In genomic region chr17:28987713-28988112, GRCm38 (mm10) we compare ENCODE assay signal across 10 mouse cellular contexts. TPM values are rescaled to one million over a fixed set of nuclear protein-coding genes. Genes with fewer than 3 reads are reported as not detected.
DNase-seq lines count a peak whose midpoint lies in the region; ATAC-seq and TF ChIP-seq lines count a peak whose summit lies in the region.
"Had no signal": no experiment of that assay in that cellular context is flagged by ENCODE, and none has a peak within 500 bp of the region (broad histone marks: within the 10 kb centered on the region; RNA-seq: fewer than 3 reads in every experiment).

No protein-coding gene starts in this region.

- H3K27me3 ChIP-seq in thymus, adult 2 months (ENCODE audit: control insufficient read depth, insufficient read depth, low read length): no peaks in the 10 kb centered on the region
- H3K27me3 ChIP-seq in liver, embryonic 13.5 days: no peaks in the 10 kb centered on the region
- H3K27me3 ChIP-seq: embryonic facial prominence, embryonic 12.5 days; limb, embryonic 15.5 days had no signal

- TF ChIP-seq POLR2A in thymus, adult 2 months (IDR thresholded peaks at IDR 0.05; ENCODE audit: control insufficient read depth, extremely low read depth, insufficient read depth, low read length, poor library complexity): no peak

- no peak for TF ChIP-seq CTCF in thymus, adult 2 months (IDR thresholded peaks at IDR 0.05; ENCODE audit: borderline replicate concordance, control insufficient read depth, extremely low read depth, insufficient read depth, low read length, poor library complexity)

- no peak overlapping the region for H3K4me2 ChIP-seq in liver, embryonic 13.5 days
- H3K4me2 ChIP-seq: embryonic facial prominence, embryonic 12.5 days; limb, embryonic 15.5 days had no signal

- 59% methylated on average over 4 of the region's 4 CpGs for WGBS in thymus, adult 2 months
- 44% methylated on average over 4 of the region's 4 CpGs for WGBS in liver, embryonic 13.5 days (ENCODE audit: insufficient replicate concordance)

- ATAC-seq in liver, embryonic 13.5 days (ENCODE audit: low read depth): peak; percentile 47; the same call in 1 of the 2 replicates

- no peak overlapping the region for H3K27ac ChIP-seq in thymus, adult 2 months (ENCODE audit: control insufficient read depth, insufficient read depth, low read length)
- no peak overlapping the region for H3K27ac ChIP-seq in liver, embryonic 13.5 days
- H3K27ac ChIP-seq: embryonic facial prominence, embryonic 12.5 days; limb, embryonic 15.5 days had no signal

- H3K4me1 ChIP-seq in thymus, adult 2 months (replicated peaks; ENCODE audit: control insufficient read depth, insufficient read depth, low read length): no peaks in the 10 kb centered on the region
- peaks cover 4% of the 10 kb centered on the region; the same call in 1 of the 2 replicates for H3K4me1 ChIP-seq in liver, embryonic 13.5 days (replicated peaks)
- H3K4me1 ChIP-seq: limb, embryonic 15.5 days had no signal

- DNase-seq in heart, postnatal 10 days: peak; percentile 22 to 53
- DNase-seq in heart, adult 8-10 months (ENCODE audit: low spot score): no peak
- DNase-seq in thymus, adult 2 months: peak; percentile 57
- no peak for DNase-seq in thymus, adult 18-20 months
- peak; percentile 21 for DNase-seq in cerebellum, adult 9-11 months
- peak; percentile 45 for DNase-seq in liver, embryonic 13.5 days
- peak; percentile 45 to 57 for DNase-seq in spleen, postnatal 36 days (ENCODE audit: low spot score in 2 of 2)
- DNase-seq in gastrocnemius, postnatal 10 days: no peak

- H3K4me3 ChIP-seq in thymus, adult 2 months (ENCODE audit: control insufficient read depth, insufficient read depth, low read length): no peak overlapping the region
- no peak overlapping the region for H3K4me3 ChIP-seq in liver, embryonic 13.5 days (replicated peaks)
- H3K4me3 ChIP-seq: embryonic facial prominence, embryonic 12.5 days; limb, embryonic 15.5 days had no signal

- peaks cover 87% of the 10 kb centered on the region for H3K36me3 ChIP-seq in thymus, adult 2 months (ENCODE audit: control insufficient read depth, insufficient read depth, low read length)
- peaks cover 83% of the 10 kb centered on the region for H3K36me3 ChIP-seq in liver, embryonic 13.5 days

- intact Hi-C loops in heart, postnatal 10 days (cut with DNase I): loop anchor here (2.0 to 5.0 kb wide), 3 partner anchors 35 to 183 kb away; no protein-coding TSS in a partner anchor

- no peak overlapping the region for H3K9ac ChIP-seq in liver, embryonic 13.5 days
- H3K9ac ChIP-seq: embryonic facial prominence, embryonic 12.5 days; limb, embryonic 15.5 days had no signal

- no peaks in the 10 kb centered on the region for H3K9me3 ChIP-seq in liver, embryonic 13.5 days (replicated peaks)
- H3K9me3 ChIP-seq: embryonic facial prominence, embryonic 12.5 days; limb, embryonic 15.5 days had no signal

RNA-seq across cellular contexts. Expression of gene Stk38, which starts 20.1 kb away (rescaled TPM):
- 10 to 100 TPM; 53.0 to 57.2 TPM for total RNA-seq in heart, postnatal 10 days (2021)
- total RNA-seq in heart, adult 8-10 months (2022): 10 to 100 TPM; 26.4 to 31.4 (median 29.0) TPM
- polyA plus RNA-seq in thymus, adult 2 months (2012; rRNA removed): 196 TPM in 2 replicates
- 38.4 and 44.6 TPM in 2 replicates for polyA plus RNA-seq in liver, embryonic 13.5 days (2015; fragmentation: Nextera tagmentation; extraction: Ambion mirVana)
- total RNA-seq in gastrocnemius, postnatal 10 days (2021): 10 to 100 TPM; 34.4 to 45.0 TPM

RNA-seq across cellular contexts. Expression of gene Kctd20, which starts 36.0 kb away (rescaled TPM):
- 10 to 100 TPM; 63.8 to 76.9 TPM for total RNA-seq in heart, postnatal 10 days (2021)
- 10 to 100 TPM; 33.5 to 58.8 (median 54.0) TPM for total RNA-seq in heart, adult 8-10 months (2022)
- polyA plus RNA-seq in thymus, adult 2 months (2012; rRNA removed): 60.8 and 80.1 TPM in 2 replicates
- polyA plus RNA-seq in liver, embryonic 13.5 days (2015; fragmentation: Nextera tagmentation; extraction: Ambion mirVana): 65.8 and 78.6 TPM in 2 replicates
- 10 to 100 TPM; 35.9 to 42.8 TPM for total RNA-seq in gastrocnemius, postnatal 10 days (2021)

RNA-seq across cellular contexts. Expression of gene Pxt1, which starts 44.1 kb away (rescaled TPM):
- total RNA-seq in heart, postnatal 10 days (2021): not detected
- under 1 TPM in 2 of 4 experiments, not detected in 2; 0.26 to 0.31 TPM for total RNA-seq in heart, adult 8-10 months (2022)
- polyA plus RNA-seq in thymus, adult 2 months (2012; rRNA removed): 0.29 and 0.65 TPM in 2 replicates
- 0.45 and 0.46 TPM in 2 replicates for polyA plus RNA-seq in liver, embryonic 13.5 days (2015; fragmentation: Nextera tagmentation; extraction: Ambion mirVana)
- total RNA-seq in gastrocnemius, postnatal 10 days (2021): not detected
- polyA plus RNA-seq: embryonic facial prominence, embryonic 12.5 days; limb, embryonic 15.5 days had no signal

RNA-seq across cellular contexts. Expression of gene Srsf3, which starts 44.7 kb away (rescaled TPM):
- total RNA-seq in heart, postnatal 10 days (2021): 100 to 1,000 TPM; 152 to 159 TPM
- 10 to 100 TPM; 52.6 to 73.3 (median 70.5) TPM for total RNA-seq in heart, adult 8-10 months (2022)
- 544 TPM in 2 replicates for polyA plus RNA-seq in thymus, adult 2 months (2012; rRNA removed)
- 320 and 398 TPM in 2 replicates for polyA plus RNA-seq in liver, embryonic 13.5 days (2015; fragmentation: Nextera tagmentation; extraction: Ambion mirVana)
- total RNA-seq in gastrocnemius, postnatal 10 days (2021): 10 to 100 TPM; 91.3 to 94.2 TPM

Comparison
In these comparisons a context has a peak if more than half of its experiments do, and no peak if none do; other contexts are left out.
1. DNase-seq: peak in heart, postnatal 10 days (2 of 2), thymus, adult 2 months (single experiment), cerebellum, adult 9-11 months (single experiment), liver, embryonic 13.5 days (single experiment) and spleen, postnatal 36 days (2 of 2); none in heart, adult 8-10 months (single experiment), thymus, adult 18-20 months (0 of 2) and gastrocnemius, postnatal 10 days (single experiment).